Mouse (Mus musculus): ENCODE data around the gene Ppih. TPM values are rescaled to one million over a fixed set of nuclear protein-coding genes. Genes with fewer than 3 reads are reported as not detected.
A peak's percentile ranks its signal among the peaks of the same experiment; 100 is the strongest.

The Ppih gene
- polyA plus RNA-seq, 1 experiment from 2014 or later, result 126 TPM

GRCm38 (mm10) chr4:119301777-119302176 lies 18.6 kb downstream of the Ppih start:
- H3K9me3 ChIP-seq (ENCODE audit: low read depth, low read length), result no peaks in the 10 kb centered on the region
- H3K9ac ChIP-seq, result no peak overlapping the region
- DNase-seq (no peak), ATAC-seq (ENCODE audit: insufficient read depth) (no peak)
- no peak overlapping the region for H3K27ac ChIP-seq (ENCODE audit: low read depth)
- TF ChIP-seq CTCF (IDR thresholded peaks at IDR 0.05; ENCODE audit: low read depth), result no peak
- H3K4me2 ChIP-seq, result no peak overlapping the region
- H3K27me3 ChIP-seq (ENCODE audit: insufficient read depth, low read length), result no peaks in the 10 kb centered on the region
- H3K4me1 ChIP-seq (ENCODE audit: insufficient read depth), result no peaks in the 10 kb centered on the region
- H3K4me3 ChIP-seq (ENCODE audit: low read depth, low read length), result no peak overlapping the region
- H3K36me3 ChIP-seq (ENCODE audit: insufficient read depth), result peaks cover 2% of the 10 kb centered on the region; the same call in 1 of the 2 replicates
- 60% methylated on average over 3 of the region's 3 CpGs for WGBS

- Histone ChIP-seq H3K4me1 (ENCODE audit: insufficient read depth) (no peaks in the 10 kb centered on the region), H3K4me2 (no peak overlapping the region), H3K27me3 (ENCODE audit: insufficient read depth, low read length) (no peaks in the 10 kb centered on the region), H3K36me3 (ENCODE audit: insufficient read depth) (no peaks in the 10 kb centered on the region), H3K9ac (no peak overlapping the region), H3K9me3 (ENCODE audit: low read depth, low read length) (no peaks in the 10 kb centered on the region), H3K27ac (ENCODE audit: low read depth) (no peak overlapping the region), H3K4me3 (ENCODE audit: low read depth, low read length) (no peak overlapping the region)
- DNase-seq, result no peak
- 92% methylated on average over 3 of the region's 3 CpGs for WGBS
- TF ChIP-seq CTCF (IDR thresholded peaks at IDR 0.05; ENCODE audit: low read depth), result no peak
- no peak for ATAC-seq (ENCODE audit: insufficient read depth)
Observed at GRCm38 (mm10) chr4:119300761-119301160, 19.6 kb downstream of the Ppih start.

GRCm38 (mm10) chr4:119297361-119297760 lies 23.0 kb downstream of the Ppih start:
- no peaks in the 10 kb centered on the region for H3K4me1 ChIP-seq (ENCODE audit: insufficient read depth)
- DNase-seq (no peak), ATAC-seq (ENCODE audit: insufficient read depth) (no peak)
- no peak overlapping the region for H3K27ac ChIP-seq (ENCODE audit: low read depth)
- TF ChIP-seq CTCF (IDR thresholded peaks at IDR 0.05; ENCODE audit: low read depth), result no peak
- no peaks in the 10 kb centered on the region for H3K36me3 ChIP-seq (ENCODE audit: insufficient read depth)
- H3K27me3 ChIP-seq (ENCODE audit: insufficient read depth, low read length), result no peaks in the 10 kb centered on the region
- no peaks in the 10 kb centered on the region for H3K9me3 ChIP-seq (ENCODE audit: low read depth, low read length)
- H3K4me2 ChIP-seq, result no peak overlapping the region
- H3K4me3 ChIP-seq (ENCODE audit: low read depth, low read length), result no peak overlapping the region
- WGBS, result 54% methylated on average over 2 of the region's 2 CpGs
- H3K9ac ChIP-seq, result no peak overlapping the region

DNA sequence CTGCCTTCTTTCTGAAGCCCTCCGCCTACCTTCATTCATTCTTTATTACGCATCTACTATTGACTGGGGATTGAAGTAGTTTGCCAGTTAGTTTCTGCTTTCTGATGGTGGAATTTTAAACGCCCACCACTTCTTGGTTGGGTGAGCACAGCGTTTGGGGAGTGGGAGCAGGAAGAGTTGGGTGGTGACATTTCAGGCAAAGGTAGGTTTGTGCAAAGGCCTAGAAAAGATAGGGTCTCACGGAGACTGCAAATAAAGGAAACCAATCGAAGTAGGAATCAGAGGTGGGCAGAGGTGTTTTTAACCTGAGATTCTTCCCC lies 25.3 kb downstream of the Ppih start:
- H3K27ac ChIP-seq (ENCODE audit: low read depth), result peak overlapping the region; percentile 94
- peak overlapping the region; percentile 94 for H3K4me3 ChIP-seq (ENCODE audit: low read depth, low read length)
- H3K36me3 ChIP-seq (ENCODE audit: insufficient read depth), result peaks cover 15% of the 10 kb centered on the region; the same call in 1 of the 2 replicates
- no peak for DNase-seq
- ATAC-seq (ENCODE audit: insufficient read depth), result no peak
- no peaks in the 10 kb centered on the region for H3K27me3 ChIP-seq (ENCODE audit: insufficient read depth, low read length)
- H3K4me2 ChIP-seq, result peak overlapping the region; percentile 86
- H3K4me1 ChIP-seq (ENCODE audit: insufficient read depth), result no peaks in the 10 kb centered on the region; the same call in 1 of the 2 replicates
- H3K9me3 ChIP-seq (ENCODE audit: low read depth, low read length), result no peaks in the 10 kb centered on the region
- TF ChIP-seq CTCF (IDR thresholded peaks at IDR 0.05; ENCODE audit: low read depth), result no peak
- 4% methylated on average over 6 of the region's 6 CpGs for WGBS
- H3K9ac ChIP-seq, result peak overlapping the region; percentile 92

- WGBS, result under 1% methylated on average over 61 of the region's 61 CpGs
- no peak for TF ChIP-seq CTCF (IDR thresholded peaks at IDR 0.05; ENCODE audit: low read depth)
- peak; percentile 100 for ATAC-seq (ENCODE audit: insufficient read depth)
- H3K9me3 ChIP-seq (ENCODE audit: low read depth, low read length), result no peaks in the 10 kb centered on the region
- peak; percentile 99 for DNase-seq
- peak within 1 kb of the TSS; percentile 86 for H3K4me2 ChIP-seq
- peak within 1 kb of the TSS; percentile 92 for H3K9ac ChIP-seq
- peak within 1 kb of the TSS; percentile 94 for H3K4me3 ChIP-seq (ENCODE audit: low read depth, low read length)
- no peaks in the 10 kb centered on the region; the same call in 1 of the 2 replicates for H3K4me1 ChIP-seq (ENCODE audit: insufficient read depth)
- peak within 1 kb of the TSS; percentile 94 for H3K27ac ChIP-seq (ENCODE audit: low read depth)
- H3K36me3 ChIP-seq (ENCODE audit: insufficient read depth), result peaks cover 18% of the 10 kb centered on the region
- no peaks in the 10 kb centered on the region for H3K27me3 ChIP-seq (ENCODE audit: insufficient read depth, low read length)
Observed at GRCm38 (mm10) chr4:119294415-119295133, 25.8 kb downstream of the Ppih start, which contains the start of gene Ybx1. Gene Ybx1 (minus strand): TSS chr4:119294604.

- under 1% methylated on average over 61 of the region's 80 CpGs for WGBS
- H3K9ac ChIP-seq, result peak overlapping the region; percentile 92
Observed at GRCm38 (mm10) chr4:119293574-119294258, 26.6 kb downstream of the Ppih start.

More at GRCm38 (mm10) chr4:119293574-119294258, 26.6 kb downstream of the Ppih start:
- DNase-seq, result peak; percentile 56
- Histone ChIP-seq H3K36me3 (ENCODE audit: insufficient read depth) (peaks cover 25% of the 10 kb centered on the region), H3K27me3 (ENCODE audit: insufficient read depth, low read length) (no peaks in the 10 kb centered on the region), H3K4me3 (ENCODE audit: low read depth, low read length) (peak overlapping the region; percentile 94), H3K9me3 (ENCODE audit: low read depth, low read length) (no peaks in the 10 kb centered on the region), H3K4me2 (peak overlapping the region; percentile 81), H3K27ac (ENCODE audit: low read depth) (peak overlapping the region; percentile 84), H3K4me1 (ENCODE audit: insufficient read depth) (no peaks in the 10 kb centered on the region; the same call in 1 of the 2 replicates)
- ATAC-seq (ENCODE audit: insufficient read depth), result peak; percentile 23
- no peak for TF ChIP-seq CTCF (IDR thresholded peaks at IDR 0.05; ENCODE audit: low read depth)

All from lung, embryonic 14.5 days (tissue).